Mouse (Mus musculus) layer of hippocampus, adult 6 months (tissue): ENCODE data around the gene Tns2. TPM values are rescaled to one million over a fixed set of nuclear protein-coding genes. Genes with fewer than 3 reads are reported as not detected.

Source experiments
- long read RNA-seq, 2 experiments: library from polyadenylated mRNA; unstranded; transcript quantifications; one replicate each; pipeline ENCODE4 v2.0.0; 2019 to 2020
- polyA plus RNA-seq: library from polyadenylated mRNA; unstranded; fragments of <200 nt; fragmentation: Nextera tagmentation; gene quantifications from 2 replicates; pipeline ENCODE4 v1.2.3, GENCODE M21; 2021

Tns2 gene
- 3.7 and 6.3 TPM in 2 replicates for polyA plus RNA-seq
- long read RNA-seq, experiment 1, partial matches to known transcripts = 1 of 2 reads
- long read RNA-seq, experiment 1, other reads (novel, unspliced or antisense) = 1 of 2 reads
- long read RNA-seq, experiment 2, full-length matches to known transcripts = 2 of 9 reads
- long read RNA-seq, experiment 2, partial matches to known transcripts = 4 of 9 reads
- long read RNA-seq, experiment 2, other reads (novel, unspliced or antisense) = 3 of 9 reads

DNA sequence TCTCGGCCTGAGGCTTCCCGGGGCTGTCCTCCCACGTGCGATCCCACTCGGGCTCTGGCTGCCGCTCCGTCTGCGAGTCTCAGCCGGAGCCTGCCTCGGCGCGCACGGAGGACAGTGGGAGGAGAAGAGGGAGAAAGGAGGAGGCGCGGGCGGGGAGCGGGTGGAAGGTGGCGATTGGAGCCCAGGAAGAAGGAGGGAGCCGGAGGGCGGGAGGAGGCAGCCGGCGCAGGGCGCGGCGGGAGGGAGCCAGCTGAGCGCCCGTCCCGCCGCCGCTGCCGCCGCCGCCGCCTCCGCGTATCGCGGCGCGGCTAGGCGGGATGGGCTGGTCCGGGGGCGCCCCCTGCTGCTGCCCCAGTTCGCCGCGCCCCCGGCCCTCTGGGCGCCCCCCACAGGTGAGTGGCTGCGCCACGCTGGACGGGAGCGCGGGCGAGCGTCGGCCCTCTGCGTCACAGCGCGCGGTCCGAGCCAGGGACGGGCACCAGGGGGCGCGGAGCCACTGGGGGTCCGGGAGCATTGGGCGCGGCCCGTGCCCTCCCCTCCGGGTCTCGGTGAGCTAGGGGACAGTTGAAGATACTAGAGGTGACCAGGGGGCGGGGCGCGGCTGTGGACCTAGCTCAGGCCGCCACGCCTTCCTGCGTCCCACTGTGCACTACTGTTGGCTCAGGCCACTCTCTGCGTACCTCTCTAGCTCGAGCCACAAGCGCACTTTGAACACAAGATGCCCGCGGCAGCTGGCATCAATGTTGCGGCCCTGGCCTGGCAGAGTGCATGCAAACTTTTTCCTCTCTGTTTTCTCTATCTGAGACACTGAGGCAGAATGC is at the start of gene Tns2:
Tns2 (plus strand) TSS at position 253 of the 821 bp plus-strand sequence.

DNA sequence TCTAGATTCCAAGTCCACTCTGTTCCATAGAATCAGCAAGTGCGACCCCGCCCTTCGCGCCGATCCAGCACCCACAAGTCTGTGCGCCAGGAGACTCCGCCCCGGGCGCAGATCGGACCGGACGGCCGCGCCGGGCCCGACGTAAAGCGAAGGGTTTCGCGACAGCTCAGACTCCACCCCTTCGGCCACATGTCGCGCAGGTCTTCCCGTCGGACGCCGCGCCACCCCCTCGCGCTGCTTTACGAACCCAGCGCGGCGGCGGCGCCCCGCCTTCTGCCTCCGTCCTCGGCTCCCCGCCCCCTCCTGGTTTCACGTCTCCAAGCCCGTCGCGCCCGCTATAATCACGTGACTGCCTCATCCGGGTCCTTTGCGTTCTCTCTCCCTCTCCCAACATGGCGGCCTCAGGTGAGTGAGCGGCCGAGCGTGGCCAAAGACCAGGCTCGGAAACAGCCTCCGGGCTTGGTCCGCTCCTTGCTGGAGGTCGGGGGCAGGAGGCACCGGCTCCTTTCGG is 26.6 kb upstream of the Tns2 start, which contains the start of gene Eif4b:
Eif4b (plus strand) TSS at position 215 of the 511 bp plus-strand sequence.

DNA sequence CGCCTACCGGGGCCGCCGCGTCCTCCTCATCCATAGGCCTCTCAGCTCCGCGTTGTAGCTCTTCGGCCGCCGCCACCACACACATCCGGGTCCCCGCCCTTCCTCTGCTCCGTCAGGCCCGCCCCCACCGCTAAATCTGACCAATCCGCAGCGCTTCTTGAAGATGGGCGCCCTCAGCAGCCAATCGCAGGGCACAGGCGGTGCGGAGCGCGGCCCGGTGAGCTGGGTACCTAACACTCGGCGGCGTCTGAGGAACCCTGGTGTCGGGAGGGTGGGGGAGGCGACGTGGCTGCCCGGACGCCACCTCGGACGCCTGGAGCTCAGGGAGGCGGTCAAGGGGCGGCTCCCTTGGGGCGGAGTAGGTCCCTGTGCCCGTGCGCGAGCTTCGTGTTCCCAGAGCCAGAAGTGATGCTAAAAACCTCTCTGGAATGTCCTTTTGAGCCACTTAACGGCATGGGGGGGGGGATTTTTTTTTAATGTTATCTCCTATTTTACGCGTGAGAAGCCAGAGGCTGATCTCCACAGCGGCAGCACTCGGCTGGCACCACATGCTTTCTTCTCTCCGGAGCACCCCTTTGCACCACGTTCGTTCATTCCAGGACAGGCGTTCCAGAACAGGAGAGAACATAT is 36.0 kb downstream of the Tns2 start, which contains the start of gene Spryd3:
Spryd3 (minus strand) TSS at position 106 of the 630 bp plus-strand sequence.

DNA sequence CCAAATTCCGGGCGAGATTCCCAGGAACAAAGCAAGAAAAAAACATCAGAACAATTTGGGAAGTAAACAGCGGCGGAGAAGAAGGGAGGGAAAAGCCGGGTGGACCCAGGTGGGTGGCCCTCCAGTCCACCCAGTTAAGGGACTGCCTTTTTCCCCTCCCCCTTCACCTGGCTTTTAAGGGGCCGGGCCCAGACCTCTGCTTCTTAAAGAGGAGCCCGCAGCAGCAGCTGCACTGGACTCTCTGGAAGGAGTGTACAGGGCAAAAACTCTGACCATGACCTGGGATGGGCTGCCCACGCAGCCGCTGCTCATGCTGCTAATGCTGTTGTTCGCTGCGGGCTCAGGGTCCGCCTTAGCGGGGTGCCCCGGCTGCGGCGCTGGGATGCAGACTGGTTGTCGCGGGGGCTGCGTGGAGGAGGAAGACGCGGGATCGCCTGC is 44.1 kb downstream of the Tns2 start, which contains the start of gene Igfbp6:
Igfbp6 (plus strand) TSS at position 89 of the 438 bp plus-strand sequence.

DNA sequence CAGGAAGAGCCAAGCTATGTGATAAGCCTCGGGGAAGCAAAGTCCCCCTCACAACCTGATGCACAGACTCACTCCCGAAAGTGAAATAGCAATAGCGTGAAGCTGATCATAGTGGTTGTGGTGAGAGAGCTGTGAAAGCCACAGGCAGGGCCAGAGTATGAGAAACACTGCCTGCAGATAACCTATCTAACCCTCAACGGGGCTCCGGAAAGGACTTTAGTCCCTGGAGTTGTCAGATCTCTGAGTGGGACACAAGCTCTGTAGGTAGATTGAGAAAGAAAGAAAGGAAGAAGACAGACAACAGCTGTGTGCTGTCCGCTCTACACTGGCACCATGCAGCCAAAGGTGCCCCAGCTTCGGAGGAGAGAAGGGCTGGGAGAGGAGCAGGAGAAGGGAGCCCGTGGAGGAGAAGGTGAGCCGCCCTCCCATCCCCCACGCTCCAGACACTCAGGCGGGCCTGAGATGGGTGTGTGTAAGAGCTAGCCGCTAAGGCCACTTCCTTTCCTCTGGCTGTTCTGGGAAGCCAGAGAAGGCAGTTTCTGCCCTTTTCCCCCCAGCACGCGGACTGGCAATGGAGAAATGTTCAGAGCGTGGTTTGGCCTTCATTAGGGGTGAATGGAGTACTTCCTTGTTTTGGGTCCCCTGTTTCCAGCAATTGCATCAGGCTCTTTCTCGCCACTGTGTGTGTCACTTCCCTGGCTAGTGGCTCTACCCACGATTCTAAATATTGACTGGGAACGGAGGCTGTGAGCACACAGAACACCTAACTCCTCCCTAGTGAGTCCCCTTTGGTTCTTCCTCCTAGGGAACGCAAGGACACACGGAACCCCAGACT is 50.3 kb downstream of the Tns2 start, which contains the start of gene Soat2:
Soat2 (plus strand) TSS at position 226 of the 835 bp plus-strand sequence.

Other genes with a start within 250 kb of the Tns2 start
- gene Krt1, start 249.6 kb upstream of the Tns2 start, polyA plus RNA-seq = 5.6 and 6.0 TPM in 2 replicates
- gene Krt77, start 230.7 kb upstream of the Tns2 start, polyA plus RNA-seq = 4.4 and 4.5 TPM in 2 replicates
- gene Krt76, start 207.5 kb upstream of the Tns2 start, polyA plus RNA-seq = not detected in 2 replicates
- not detected in 2 replicates for gene Krt4, start 175.7 kb upstream of the Tns2 start, polyA plus RNA-seq
- gene Krt79, start 160.1 kb upstream of the Tns2 start, polyA plus RNA-seq = 0.67 and 0.80 TPM in 2 replicates
- not detected in 2 replicates for gene Krt78, start 146.1 kb upstream of the Tns2 start, polyA plus RNA-seq
- 0.53 and 5.4 TPM in 2 replicates for gene Krt8, start 95.9 kb upstream of the Tns2 start, polyA plus RNA-seq
- 2.5 and 32.1 TPM in 2 replicates for gene Krt18, start 72.2 kb upstream of the Tns2 start, polyA plus RNA-seq
- 60.8 and 64.7 TPM in 2 replicates for gene Eif4b, start 26.6 kb upstream of the Tns2 start, polyA plus RNA-seq
- gene Spryd3, start 35.8 kb downstream of the Tns2 start, polyA plus RNA-seq = 24.4 and 24.7 TPM in 2 replicates
- gene Igfbp6, start 43.9 kb downstream of the Tns2 start, polyA plus RNA-seq = 43.5 and 48.0 TPM in 2 replicates
- not detected in 2 replicates for gene Soat2, start 50.1 kb downstream of the Tns2 start, polyA plus RNA-seq
- 4.8 and 5.1 TPM in 2 replicates for gene Zfp740, start 102.8 kb downstream of the Tns2 start, polyA plus RNA-seq
- 22.5 and 23.1 TPM in 2 replicates for gene Csad, start 104.3 kb downstream of the Tns2 start, polyA plus RNA-seq
- 0.64 and 1.4 TPM in 2 replicates for gene Itgb7, start 131.5 kb downstream of the Tns2 start, polyA plus RNA-seq
- 1.7 and 2.0 TPM in 2 replicates for gene Rarg, start 157.1 kb downstream of the Tns2 start, polyA plus RNA-seq
- not detected in 2 replicates for gene Gm9918, start 170.2 kb downstream of the Tns2 start, polyA plus RNA-seq
- gene Mfsd5, start 179.0 kb downstream of the Tns2 start, polyA plus RNA-seq = 36.2 and 40.4 TPM in 2 replicates
- gene Espl1, start 195.9 kb downstream of the Tns2 start, polyA plus RNA-seq = 0.43 and 1.2 TPM in 2 replicates
- gene Pfdn5, start 225.7 kb downstream of the Tns2 start, polyA plus RNA-seq = 1,324 and 1,439 TPM in 2 replicates
- gene Myg1, start 231.3 kb downstream of the Tns2 start, polyA plus RNA-seq = 66.8 and 72.5 TPM in 2 replicates